Mouse (Mus musculus) embryonic facial prominence, embryonic 14.5 days (tissue): ENCODE measurements around the gene Tdpoz1. TPM values are rescaled to one million over a fixed set of nuclear protein-coding genes. Genes with fewer than 3 reads are reported as not detected.
"Not testable (repeated sequence)": the region's sequence is repeated elsewhere in the genome, so short reads cannot be mapped to it uniquely, and the experiment has no call there.

Source experiments
- ATAC-seq: fragments of 200-750 bp; cut with Nextera tagmentation; 2 replicates; pipeline ENCODE4 v1.8.0; 2017; ENCODE audit warnings: low read depth, moderate number of reproducible peaks, moderate TSS enrichment
- DNase-seq: peaks from one replicate; pipeline ENCODE4 v3.0.0-alpha.2; 2015; ENCODE audit warnings: low spot score
- H3K27ac ChIP-seq: fragments of 300-500 bp; sonication (generic); replicated peaks from 2 replicates; pipeline ENCODE4 v1.5.1; 2014; ENCODE audit warnings: low read depth, mild to moderate bottlenecking, low read length, moderate library complexity
- H3K27me3 ChIP-seq: fragments of 300-500 bp; sonication (generic); replicated peaks from 2 replicates; pipeline ENCODE4 v1.6.1; 2014; ENCODE audit warnings: low read length; ENCODE audit not compliant: control insufficient read depth, insufficient read depth
- H3K36me3 ChIP-seq: fragments of 300-500 bp; sonication (generic); 2 replicates; pipeline ENCODE4 v1.6.1; 2014; ENCODE audit warnings: low read length, mixed read lengths; ENCODE audit not compliant: control insufficient read depth, insufficient read depth
- H3K4me1 ChIP-seq: fragments of 300-500 bp; sonication (generic); 2 replicates; pipeline ENCODE4 v1.6.1; 2014; ENCODE audit warnings: antibody characterized with exemption, low read length; ENCODE audit not compliant: control insufficient read depth, insufficient read depth
- H3K4me2 ChIP-seq: fragments of 300-500 bp; sonication (generic); 2 replicates; pipeline ENCODE4 v1.6.1; 2014; ENCODE audit warnings: low read depth, mild to moderate bottlenecking, low read length, moderate library complexity, mixed read lengths
- H3K4me3 ChIP-seq: fragments of 300-500 bp; sonication (generic); 2 replicates; pipeline ENCODE4 v1.5.1; 2014; ENCODE audit warnings: low read depth, mild to moderate bottlenecking, low read length
- H3K9ac ChIP-seq: fragments of 300-500 bp; sonication (generic); 2 replicates; pipeline ENCODE4 v1.6.1; 2014; ENCODE audit warnings: low read depth, mild to moderate bottlenecking, low read length, moderate library complexity, mixed read lengths
- H3K9me3 ChIP-seq: fragments of 300-500 bp; sonication (generic); 2 replicates; pipeline ENCODE4 v1.6.1; 2016; ENCODE audit warnings: low read length; ENCODE audit not compliant: control insufficient read depth
- WGBS: fragments of 180-500 bp; shearing (Covaris S2); extraction: QIAGEN DNeasy Blood & Tissue Kit; methylation state at CpG from one replicate; pipeline ENCODE4 v1.1.7; 2014; 5-methylcytosine and 5-hydroxymethylcytosine counted together
- polyA plus RNA-seq: library from polyadenylated mRNA; unstranded; fragments of >200 nt; fragmentation: Nextera tagmentation; extraction: Ambion mirVana; gene quantifications from 2 replicates; pipeline ENCODE4 v1.2.1, GENCODE M21; 2014

Tdpoz1 gene
- not detected in 2 replicates for polyA plus RNA-seq

- H3K36me3 ChIP-seq, H3K4me1 ChIP-seq, H3K9ac ChIP-seq, H3K4me2 ChIP-seq, DNase-seq, H3K27ac ChIP-seq, H3K4me3 ChIP-seq, H3K27me3 ChIP-seq, ATAC-seq, H3K9me3 ChIP-seq: not testable (repeated sequence)
- 89% methylated on average over 2 of the region's 4 CpGs for WGBS
These were observed at the start of gene Tdpoz1 for GRCm38 (mm10) chr3:93676210-93676609. Tdpoz1 (minus strand) TSS chr3:93676310.

GRCm38 (mm10) chr3:93708969-93709637 is 33.0 kb upstream of the Tdpoz1 start:
- not testable (repeated sequence) for H3K9ac ChIP-seq, H3K9me3 ChIP-seq, H3K27me3 ChIP-seq, H3K4me3 ChIP-seq, H3K27ac ChIP-seq, H3K4me2 ChIP-seq, H3K4me1 ChIP-seq, H3K36me3 ChIP-seq, ATAC-seq, DNase-seq
- WGBS, result 75% methylated on average over 2 of the region's 2 CpGs

- not testable (repeated sequence) for ATAC-seq, H3K4me2 ChIP-seq, H3K27ac ChIP-seq, H3K4me3 ChIP-seq, H3K4me1 ChIP-seq, H3K9me3 ChIP-seq, H3K9ac ChIP-seq, DNase-seq, H3K36me3 ChIP-seq, H3K27me3 ChIP-seq
- WGBS, result 67% methylated on average over 1 of the region's 2 CpGs
These were observed 16.9 kb upstream of the Tdpoz1 start, which contains the start of gene Gm37596 for GRCm38 (mm10) chr3:93692970-93693369. Gm37596 (minus strand) TSS chr3:93693070.

GRCm38 (mm10) chr3:93670805-93671503 is 5.2 kb downstream of the Tdpoz1 start:
- WGBS, result 76% methylated on average over 4 of the region's 6 CpGs
- not testable (repeated sequence) for H3K4me1 ChIP-seq, ATAC-seq

DNA sequence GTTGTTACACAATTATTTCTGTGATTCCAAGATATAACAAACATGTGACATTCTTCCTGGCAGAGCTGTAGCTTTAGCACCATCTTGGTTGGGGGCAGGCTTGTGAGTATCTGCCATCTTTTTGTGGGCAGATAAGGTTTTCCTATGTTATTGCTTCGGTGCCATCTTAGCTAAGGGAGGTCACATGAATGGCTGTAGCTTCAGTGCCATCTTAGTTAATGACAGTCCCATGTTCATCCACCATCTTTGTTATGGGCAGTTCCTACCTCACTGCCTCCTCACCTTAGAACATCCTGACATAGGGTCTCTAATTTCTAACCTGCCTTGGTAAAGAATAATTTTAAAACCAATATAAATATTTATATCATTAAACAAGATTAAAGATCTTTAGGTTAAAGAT is 21.9 kb downstream of the Tdpoz1 start:
- Histone ChIP-seq H3K4me2 (no peak overlapping the region), H3K4me1 (no peaks in the 10 kb centered on the region), H3K9ac (no peak overlapping the region), H3K36me3 (no peaks in the 10 kb centered on the region), H3K9me3 (no peaks in the 10 kb centered on the region), H3K27me3 (no peaks in the 10 kb centered on the region), H3K27ac (no peak overlapping the region), H3K4me3 (no peak overlapping the region)
- ATAC-seq (no peak), DNase-seq (no peak)
- 68% methylated on average over 1 of the region's 1 CpGs for WGBS

More at GRCm38 (mm10) chr3:93670805-93671503, 5.2 kb downstream of the Tdpoz1 start:
- not testable (repeated sequence) for DNase-seq, H3K4me3 ChIP-seq, H3K36me3 ChIP-seq, H3K9me3 ChIP-seq, H3K27me3 ChIP-seq, H3K9ac ChIP-seq, H3K27ac ChIP-seq, H3K4me2 ChIP-seq

DNA sequence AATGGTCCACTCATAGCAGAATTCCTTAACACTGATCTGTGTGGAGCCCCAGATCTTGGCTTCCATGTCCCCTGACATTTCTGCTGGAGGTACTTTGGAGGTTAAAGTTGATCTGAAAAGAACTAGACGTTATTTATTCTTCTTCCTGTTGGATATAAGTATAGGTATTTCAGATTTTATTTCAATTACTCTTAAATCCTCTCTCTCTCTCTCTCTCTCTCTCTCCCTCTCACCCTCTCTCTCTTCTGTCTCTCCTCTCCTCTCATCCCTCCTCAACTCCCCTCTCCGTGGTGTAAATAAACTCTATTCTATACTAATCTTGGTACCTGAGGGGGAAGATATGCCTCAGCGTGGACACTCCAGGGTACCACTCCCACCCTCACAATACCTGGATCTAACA is 23.5 kb downstream of the Tdpoz1 start, which contains the start of gene Tdpoz2:
Tdpoz2 (minus strand) TSS at position 101 of the 400 bp plus-strand sequence.
- no peaks in the 10 kb centered on the region for H3K27me3 ChIP-seq
- H3K9ac ChIP-seq, result no peak within 1 kb of the TSS
- ATAC-seq, result no peak
- DNase-seq, result no peak
- H3K4me1 ChIP-seq, result no peaks in the 10 kb centered on the region
- H3K4me3 ChIP-seq, result no peak within 1 kb of the TSS
- H3K27ac ChIP-seq, result no peak within 1 kb of the TSS
- 73% methylated on average over 3 of the region's 3 CpGs for WGBS
- H3K36me3 ChIP-seq, result no peaks in the 10 kb centered on the region
- H3K4me2 ChIP-seq, result no peak within 1 kb of the TSS
- H3K9me3 ChIP-seq, result no peaks in the 10 kb centered on the region

DNA sequence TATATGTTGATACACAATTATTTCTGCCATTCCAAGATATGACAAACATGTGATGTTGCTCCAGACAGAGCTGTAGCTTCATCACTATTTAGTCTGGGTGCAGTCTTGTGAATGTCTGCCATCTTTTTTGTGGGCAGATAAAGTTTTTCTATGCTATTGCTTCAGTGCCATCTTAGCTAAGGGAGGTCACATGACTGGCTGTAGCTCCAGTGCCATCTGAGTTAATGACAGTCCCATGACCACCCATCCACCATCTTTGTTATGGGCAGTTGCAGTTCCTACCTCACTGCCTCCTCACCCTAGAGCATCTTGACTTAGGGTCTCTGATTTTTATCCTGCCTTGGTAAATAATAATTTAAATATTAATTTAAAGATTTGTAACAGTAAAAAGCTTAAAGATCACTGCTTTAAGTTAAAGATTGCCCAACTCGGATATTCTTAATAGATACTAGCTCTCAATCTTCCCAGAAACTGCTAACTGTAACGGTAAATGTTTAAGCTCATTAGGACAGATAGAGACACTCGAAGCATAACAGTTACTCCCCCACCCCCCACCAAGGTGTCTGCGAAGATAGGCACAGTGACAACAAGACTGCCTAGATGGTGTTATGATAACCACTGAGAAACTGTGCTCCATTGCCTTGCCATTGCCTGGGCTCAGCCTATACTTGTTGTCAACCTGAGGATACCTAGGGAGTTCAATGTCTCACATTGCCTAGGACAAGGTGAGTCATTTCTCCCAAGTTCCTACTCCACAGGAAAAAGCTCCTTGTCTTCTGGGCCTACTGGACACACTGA is 45.0 kb downstream of the Tdpoz1 start:
- H3K27ac ChIP-seq, ATAC-seq, H3K27me3 ChIP-seq, H3K4me3 ChIP-seq, H3K9me3 ChIP-seq, H3K4me2 ChIP-seq, H3K36me3 ChIP-seq, H3K4me1 ChIP-seq, DNase-seq, H3K9ac ChIP-seq: not testable (repeated sequence)
- 81% methylated on average over 4 of the region's 4 CpGs for WGBS
